Mouse (Mus musculus) heart, postnatal 0 days (tissue): ENCODE data around the gene Prkcb. TPM values are rescaled to one million over a fixed set of nuclear protein-coding genes. Genes with fewer than 3 reads are reported as not detected.

ENCODE experiments used
- ATAC-seq: fragments of 200-750 bp; cut with Nextera tagmentation; 2 replicates; pipeline ENCODE4 v1.8.0; 2017; ENCODE audit warnings: low read depth, moderate number of reproducible peaks, moderate library complexity; ENCODE audit not compliant: insufficient read depth
- DNase-seq: peaks from one replicate; pipeline ENCODE4 v3.0.0-alpha.2; 2016; ENCODE audit warnings: low spot score
- H3K27ac ChIP-seq: fragments of 300-500 bp; sonication (generic); 2 replicates; pipeline ENCODE4 v1.5.1; 2014; ENCODE audit warnings: low read depth, mild to moderate bottlenecking
- H3K27me3 ChIP-seq: fragments of 300-500 bp; sonication (generic); 2 replicates; pipeline ENCODE4 v1.6.1; 2014; ENCODE audit warnings: low read length, mixed read lengths; ENCODE audit not compliant: control insufficient read depth, insufficient read depth
- H3K36me3 ChIP-seq: fragments of 300-500 bp; sonication (generic); replicated peaks from 2 replicates; pipeline ENCODE4 v1.6.1; 2014; ENCODE audit warnings: low read length, mixed read lengths; ENCODE audit not compliant: control insufficient read depth, insufficient read depth
- H3K4me1 ChIP-seq: fragments of 300-500 bp; sonication (generic); 2 replicates; pipeline ENCODE4 v1.6.1; 2014; ENCODE audit warnings: antibody characterized with exemption; ENCODE audit not compliant: control insufficient read depth, insufficient read depth
- H3K4me2 ChIP-seq: fragments of 300-500 bp; sonication (generic); 2 replicates; pipeline ENCODE4 v1.6.1; 2014; ENCODE audit warnings: low read depth, mild to moderate bottlenecking, low read length, moderate library complexity
- H3K4me3 ChIP-seq: fragments of 300-500 bp; sonication (generic); 2 replicates; pipeline ENCODE4 v1.5.1; 2014; ENCODE audit warnings: low read depth, low read length
- H3K9ac ChIP-seq: fragments of 300-500 bp; sonication (generic); replicated peaks from 2 replicates; pipeline ENCODE4 v1.6.1; 2014; ENCODE audit warnings: low read depth, low read length, mixed read lengths
- H3K9me3 ChIP-seq: fragments of 300-500 bp; sonication (generic); replicated peaks from 2 replicates; pipeline ENCODE4 v1.6.1; 2016; ENCODE audit warnings: low read length; ENCODE audit not compliant: control insufficient read depth
- CTCF ChIP-seq: IDR thresholded peaks from 2 replicates; pipeline ENCODE4 v1.5.1; 2016; ENCODE audit warnings: antibody characterized with exemption, control low read depth, low read depth
- EP300 ChIP-seq: IDR thresholded peaks from 2 replicates; pipeline ENCODE4 v1.6.1; 2016; ENCODE audit warnings: antibody characterized with exemption, low read depth
- WGBS: fragments of 180-500 bp; shearing (Covaris S2); extraction: QIAGEN DNeasy Blood & Tissue Kit; methylation state at CpG from one replicate; pipeline ENCODE4 v1.1.7; 2014; 5-methylcytosine and 5-hydroxymethylcytosine counted together
- polyA plus RNA-seq: library from polyadenylated mRNA; unstranded; fragments of >200 nt; fragmentation: Nextera tagmentation; extraction: Ambion mirVana; gene quantifications from 2 replicates; pipeline ENCODE4 v1.2.1, GENCODE M21; 2015
- total RNA-seq: library from RNA; depleted of rRNA; stranded (reverse); fragments of >200 nt; gene quantifications from 2 replicates; pipeline ENCODE4 v1.2.3, GENCODE M21; 2014; ENCODE audit warnings: low replicate concordance

The Prkcb gene
- total and polyA plus RNA-seq, 2 experiments from 2014 or later: 1.1 to 1.9 TPM

- no peak overlapping the region for H3K4me3 ChIP-seq
- DNase-seq: no peak
- H3K27me3 ChIP-seq: no peaks in the 10 kb centered on the region
- no peak for TF ChIP-seq EP300
- TF ChIP-seq CTCF: no peak
- H3K36me3 ChIP-seq: no peaks in the 10 kb centered on the region
- no peak for ATAC-seq
- H3K4me2 ChIP-seq: no peak overlapping the region
- 86% methylated on average over 10 of the region's 10 CpGs for WGBS
- H3K4me1 ChIP-seq: no peaks in the 10 kb centered on the region
- H3K9me3 ChIP-seq: no peaks in the 10 kb centered on the region
- no peak overlapping the region for H3K27ac ChIP-seq
- no peak overlapping the region for H3K9ac ChIP-seq
Measured at GRCm38 (mm10) chr7:122414146-122414545, 125.6 kb downstream of the Prkcb start.

GRCm38 (mm10) chr7:122414608-122415007 lies 126.1 kb downstream of the Prkcb start:
- Histone ChIP-seq H3K9ac (no peak overlapping the region), H3K4me1 (no peaks in the 10 kb centered on the region), H3K9me3 (no peaks in the 10 kb centered on the region), H3K4me3 (no peak overlapping the region), H3K27me3 (no peaks in the 10 kb centered on the region), H3K27ac (no peak overlapping the region), H3K4me2 (no peak overlapping the region), H3K36me3 (no peaks in the 10 kb centered on the region)
- ATAC-seq (no peak), DNase-seq (no peak)
- TF ChIP-seq CTCF (no peak), EP300 (no peak)
- WGBS: 91% methylated on average over 6 of the region's 6 CpGs

GRCm38 (mm10) chr7:122415387-122415786 lies 126.8 kb downstream of the Prkcb start:
- WGBS: 66% methylated on average over 9 of the region's 9 CpGs
- no peak for TF ChIP-seq EP300
- H3K4me3 ChIP-seq: no peak overlapping the region
- H3K4me2 ChIP-seq: no peak overlapping the region
- DNase-seq (no peak), ATAC-seq (no peak)
- H3K4me1 ChIP-seq: no peaks in the 10 kb centered on the region
- no peak overlapping the region for H3K9ac ChIP-seq
- H3K27ac ChIP-seq: no peak overlapping the region
- no peaks in the 10 kb centered on the region for H3K9me3 ChIP-seq
- H3K27me3 ChIP-seq: no peaks in the 10 kb centered on the region
- H3K36me3 ChIP-seq: no peaks in the 10 kb centered on the region

- TF ChIP-seq CTCF (no peak), EP300 (no peak)
- WGBS: 59% methylated on average over 12 of the region's 12 CpGs
- no peak overlapping the region for H3K9ac ChIP-seq
- no peaks in the 10 kb centered on the region for H3K27me3 ChIP-seq
- ATAC-seq (no peak), DNase-seq (no peak)
- H3K4me2 ChIP-seq: no peak overlapping the region
- no peaks in the 10 kb centered on the region for H3K9me3 ChIP-seq
- no peaks in the 10 kb centered on the region for H3K36me3 ChIP-seq
- H3K4me3 ChIP-seq: no peak overlapping the region
- no peak overlapping the region for H3K27ac ChIP-seq
- H3K4me1 ChIP-seq: no peaks in the 10 kb centered on the region
Measured at GRCm38 (mm10) chr7:122415904-122416303, 127.4 kb downstream of the Prkcb start.

GRCm38 (mm10) chr7:122418551-122418950 lies 130.0 kb downstream of the Prkcb start:
- 66% methylated on average over 3 of the region's 3 CpGs for WGBS
- Histone ChIP-seq H3K9ac (no peak overlapping the region), H3K4me3 (no peak overlapping the region), H3K27me3 (no peaks in the 10 kb centered on the region), H3K36me3 (no peaks in the 10 kb centered on the region), H3K9me3 (no peaks in the 10 kb centered on the region), H3K4me2 (no peak overlapping the region), H3K27ac (no peak overlapping the region), H3K4me1 (no peaks in the 10 kb centered on the region)
- DNase-seq (no peak), ATAC-seq (no peak)
- TF ChIP-seq CTCF: no peak
- TF ChIP-seq EP300: no peak

- no peaks in the 10 kb centered on the region for H3K9me3 ChIP-seq
- WGBS: 67% methylated on average over 4 of the region's 4 CpGs
- H3K4me2 ChIP-seq: no peak overlapping the region
- DNase-seq: no peak
- no peak overlapping the region for H3K9ac ChIP-seq
- H3K4me3 ChIP-seq: no peak overlapping the region
- H3K4me1 ChIP-seq: no peaks in the 10 kb centered on the region
- ATAC-seq: no peak
- no peak overlapping the region for H3K27ac ChIP-seq
- TF ChIP-seq CTCF: no peak
- TF ChIP-seq EP300: no peak
- H3K36me3 ChIP-seq: no peaks in the 10 kb centered on the region
- H3K27me3 ChIP-seq: no peaks in the 10 kb centered on the region
Measured at GRCm38 (mm10) chr7:122423816-122424215, 135.3 kb downstream of the Prkcb start.
